Mouse (Mus musculus) CH12.LX (cell line): ENCODE measurements around the gene Cacna1c. TPM values are rescaled to one million over a fixed set of nuclear protein-coding genes. Genes with fewer than 3 reads are reported as not detected.

ENCODE experiments used
- DNase-seq: peaks from one replicate; pipeline ENCODE4 v3.0.0-alpha.2; 2013; ENCODE audit errors: extremely low read depth
- H3K27ac ChIP-seq: 2 replicates; pipeline ENCODE4 v1.5.1; 2012; ENCODE audit warnings: low read depth, mild to moderate bottlenecking, control low read depth, moderate library complexity; ENCODE audit not compliant: insufficient read depth
- H3K27me3 ChIP-seq: replicated peaks from 2 replicates; pipeline ENCODE3; 2012; ENCODE audit warnings: inconsistent platforms
- H3K36me3 ChIP-seq, 2 experiments: replicated peaks in 1 of 2; 2 replicates each; pipeline versions ENCODE3 to v1.6.1; 2012; ENCODE audit warnings: inconsistent platforms in 1 of 2, low read length in 1 of 2, mild to moderate bottlenecking in 1 of 2, mixed read lengths in 1 of 2, moderate library complexity in 1 of 2; ENCODE audit not compliant: control insufficient read depth in 1 of 2, insufficient read depth in 1 of 2
- H3K4me1 ChIP-seq, 2 experiments: 2 replicates each; pipeline ENCODE4 v1.6.1; 2012; ENCODE audit warnings: inconsistent platforms in 1 of 2, moderate library complexity in 1 of 2; ENCODE audit not compliant: insufficient read depth in 2 of 2, control insufficient read depth in 1 of 2
- H3K4me2 ChIP-seq: 2 replicates; pipeline ENCODE4 v1.6.1; 2012; ENCODE audit warnings: low read depth, mild to moderate bottlenecking, control low read depth; ENCODE audit not compliant: poor library complexity, insufficient read depth, severe bottlenecking
- H3K4me3 ChIP-seq, 3 experiments: fragments of 150-350 bp in 1 of 3; sonication (generic) in 1 of 3; replicated peaks in 1 of 3; 2 replicates each; pipeline versions ENCODE3 to v1.5.1; 2011 to 2012; ENCODE audit warnings: low read depth in 2 of 3, low read length in 2 of 3, mild to moderate bottlenecking in 2 of 3, moderate library complexity in 2 of 3, control low read depth in 1 of 3, improper control_type of control experiment in 1 of 3, inconsistent platforms in 1 of 3, mixed read lengths in 1 of 3; ENCODE audit not compliant: poor library complexity in 1 of 3
- H3K79me2 ChIP-seq: replicated peaks from 2 replicates; pipeline ENCODE4 v1.6.1; 2012; ENCODE audit warnings: mild to moderate bottlenecking, moderate library complexity; ENCODE audit not compliant: control insufficient read depth, poor library complexity, insufficient read depth, severe bottlenecking; ENCODE audit errors: extremely low read depth
- H3K9ac ChIP-seq: 2 replicates; pipeline ENCODE4 v1.6.1; 2012; ENCODE audit warnings: low read depth, mild to moderate bottlenecking, control low read depth, moderate library complexity; ENCODE audit not compliant: insufficient read depth
- H3K9me3 ChIP-seq: replicated peaks from 2 replicates; pipeline ENCODE3; 2012; ENCODE audit warnings: low read length, inconsistent platforms, mixed read lengths
- BHLHE40 ChIP-seq: IDR thresholded peaks from 2 replicates; pipeline ENCODE4 v1.6.1; 2011; ENCODE audit warnings: mild to moderate bottlenecking, low read depth, low read length, improper control_type of control experiment
- CHD2 ChIP-seq: IDR thresholded peaks from 2 replicates; pipeline ENCODE4 v1.6.1; 2011; ENCODE audit warnings: low read length, improper control_type of control experiment
- E2F4 ChIP-seq: IDR thresholded peaks from 2 replicates; pipeline ENCODE4 v1.6.1; 2011; ENCODE audit warnings: low read depth, low read length, improper control_type of control experiment; ENCODE audit not compliant: insufficient replicate concordance
- EP300 ChIP-seq: IDR thresholded peaks from 2 replicates; pipeline ENCODE4 v1.6.1; 2011; ENCODE audit warnings: low read length, improper control_type of control experiment
- HCFC1 ChIP-seq: IDR thresholded peaks from 2 replicates; pipeline ENCODE4 v1.6.1; 2012; ENCODE audit warnings: low read depth, mild to moderate bottlenecking, inconsistent platforms, low read length, improper control_type of control experiment
- IRF4 ChIP-seq: IDR thresholded peaks from 2 replicates; pipeline ENCODE4 v1.6.1; 2014; ENCODE audit warnings: low read depth, mild to moderate bottlenecking, inconsistent platforms, low read length, improper control_type of control experiment
- JUN ChIP-seq: IDR thresholded peaks from 2 replicates; pipeline ENCODE4 v1.6.1; 2011; ENCODE audit warnings: low read depth, mild to moderate bottlenecking, low read length, improper control_type of control experiment, moderate library complexity; ENCODE audit not compliant: insufficient read depth
- KAT2A ChIP-seq: IDR thresholded peaks from 2 replicates; pipeline ENCODE4 v1.6.1; 2012; ENCODE audit warnings: low read length, improper control_type of control experiment, inconsistent platforms; ENCODE audit not compliant: insufficient replicate concordance
- MEF2A ChIP-seq: IDR thresholded peaks from 2 replicates; pipeline ENCODE4 v1.6.1; 2014; ENCODE audit warnings: low read depth, mild to moderate bottlenecking, inconsistent platforms, low read length, improper control_type of control experiment, borderline replicate concordance
- NELFE ChIP-seq: IDR thresholded peaks from 2 replicates; pipeline ENCODE4 v1.6.1; 2011; ENCODE audit warnings: low read depth, low read length, improper control_type of control experiment
- PAX5 ChIP-seq: IDR thresholded peaks from 2 replicates; pipeline ENCODE4 v1.6.1; 2012; ENCODE audit warnings: low read length, inconsistent platforms, mixed read lengths
- RAD21 ChIP-seq: IDR thresholded peaks from 2 replicates; pipeline ENCODE4 v1.6.1; 2011; ENCODE audit warnings: low read depth, mild to moderate bottlenecking, low read length, improper control_type of control experiment, moderate library complexity
- SMC3 ChIP-seq: IDR thresholded peaks from 2 replicates; pipeline ENCODE4 v1.6.1; 2011; ENCODE audit warnings: low read depth, low read length, improper control_type of control experiment
- USF2 ChIP-seq: conservative IDR thresholded peaks from 2 replicates; pipeline ENCODE4 v1.6.1; 2011; ENCODE audit warnings: low read depth, low read length, improper control_type of control experiment
- ZMIZ1 ChIP-seq: IDR thresholded peaks from 2 replicates; pipeline ENCODE4 v1.6.1; 2012; ENCODE audit warnings: low read depth, mild to moderate bottlenecking, inconsistent platforms, low read length, improper control_type of control experiment
- dilution Hi-C: fragments of 300-500 bp; cut with MboI; formaldehyde crosslinking; loops from 2 replicates; pipeline ENCODE4 v1.14.3; 2020; ENCODE audit warnings: low sequenced_read_pairs; ENCODE audit not compliant: extremely low pct_unique_long_range_greater_than_20kb, extremely low pct_ligation_motif_present
- in situ Hi-C: fragments of 300-500 bp; cut with MboI; formaldehyde crosslinking; loops from 3 replicates; pipeline ENCODE4 v1.14.3; 2019; ENCODE audit warnings: low sequenced_read_pairs, low pct_ligation_motif_present, low pct_unique_long_range_greater_than_20kb, mixed read lengths
- polyA plus RNA-seq: library from polyadenylated mRNA; unstranded; fragments of >175 nt; gene quantifications from 2 replicates; pipeline ENCODE4 v1.2.1, GENCODE M21; 2012; ENCODE audit warnings: low read depth; ENCODE audit not compliant: insufficient read length
- total RNA-seq, 2 experiments: library from RNA; depleted of rRNA; stranded (reverse); fragments of 300-350 nt in 1 of 2; fragments of >200 nt in 1 of 2; gene quantifications; 2 replicates each; pipeline ENCODE4 v1.2.3; 2012 to 2014

The Cacna1c gene
- total and polyA plus RNA-seq, 3 experiments, result 0.04 TPM; not detected in 2

DNA sequence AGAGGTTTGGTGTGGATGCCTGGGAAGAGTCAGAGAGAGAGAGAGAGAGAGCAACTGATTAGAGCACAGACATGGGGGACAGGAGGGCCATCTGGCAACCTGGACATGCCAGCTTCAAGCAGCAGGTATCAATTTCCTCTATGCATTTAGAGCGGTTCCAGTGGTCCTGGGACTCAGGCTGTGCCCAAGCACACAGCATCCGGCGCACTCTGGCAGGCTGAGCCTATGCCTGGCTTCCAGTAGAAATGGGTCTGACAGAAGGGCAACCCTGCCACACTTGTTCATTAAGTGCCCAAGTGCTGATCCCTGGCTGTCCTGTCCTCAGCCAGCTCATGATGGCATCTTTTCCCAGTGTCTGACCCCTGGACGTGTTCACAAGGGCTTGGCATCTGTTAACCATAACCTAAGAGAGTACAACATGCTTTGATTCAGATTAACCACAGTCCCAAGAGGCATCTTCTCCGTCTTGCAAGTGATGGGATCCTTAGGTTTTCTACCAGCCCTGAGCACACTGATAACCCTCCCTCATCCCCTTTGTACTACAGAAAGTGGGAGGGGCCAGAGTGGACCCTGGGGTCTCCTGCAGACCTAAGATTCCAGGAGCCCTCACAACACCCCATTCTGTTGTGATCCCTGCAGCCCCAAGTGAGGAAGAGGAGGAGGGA is 43.3 kb upstream of the Cacna1c start:
- DNase-seq, result no peak
- in situ Hi-C loops, result no loop called here
- no peak for TF ChIP-seq NELFE
- no peak for TF ChIP-seq EP300
- no peak for TF ChIP-seq ZMIZ1
- Histone ChIP-seq H3K9ac (no peak overlapping the region), H3K27me3 (peaks cover 80% of the 10 kb centered on the region), H3K9me3 (no peaks in the 10 kb centered on the region), H3K4me1 (no peaks in the 10 kb centered on the region), H3K79me2 (no peaks in the 10 kb centered on the region), H3K4me3 (no peak overlapping the region), H3K27ac (no peak overlapping the region), H3K4me2 (no peak overlapping the region), H3K36me3 (no peaks in the 10 kb centered on the region)
- dilution Hi-C loops, result no loop called here

- H3K36me3 ChIP-seq, result no peaks in the 10 kb centered on the region
- H3K9ac ChIP-seq, result no peak overlapping the region
- no peak overlapping the region for H3K4me3 ChIP-seq
- H3K4me1 ChIP-seq, result no peaks in the 10 kb centered on the region
- H3K9me3 ChIP-seq, result no peaks in the 10 kb centered on the region
- dilution Hi-C loops, result no loop called here
- H3K79me2 ChIP-seq, result no peaks in the 10 kb centered on the region
- TF ChIP-seq E2F4 (no peak), NELFE (no peak), JUN (no peak), PAX5 (no peak), MEF2A (no peak)
- TF ChIP-seq, all 38 proteins: peak for 0
- Histone ChIP-seq H3K27ac (no peak overlapping the region), H3K27me3 (peaks cover 76% of the 10 kb centered on the region), H3K4me2 (no peak overlapping the region)
- in situ Hi-C loops, result no loop called here
- no peak for DNase-seq
These were observed 41.3 kb upstream of the Cacna1c start for GRCm38 (mm10) chr6:119237427-119237989.

DNA sequence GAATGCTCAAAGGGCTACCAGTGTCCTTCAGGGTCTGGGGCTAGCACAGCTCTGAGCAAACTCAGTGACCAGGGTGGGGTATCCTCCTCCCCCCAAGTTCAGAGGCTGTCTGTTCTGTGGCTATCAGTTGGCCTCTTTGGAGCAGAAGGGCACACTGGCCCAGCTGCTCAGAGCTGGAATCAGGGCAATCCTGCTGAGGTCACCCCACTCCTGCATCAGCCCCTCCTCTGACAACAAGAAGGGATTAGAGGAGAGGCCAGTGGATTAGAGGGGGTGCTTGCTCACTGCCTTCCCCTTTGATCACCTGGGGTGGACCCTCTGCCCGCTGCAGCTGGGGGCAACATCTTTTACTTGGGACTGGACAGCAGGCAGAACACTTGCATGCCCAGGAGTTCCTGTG is 40.0 kb upstream of the Cacna1c start, which contains the start of gene Cacna2d4:
Gene Cacna2d4, plus strand, starts transcription at position 286 of the 400 bp plus-strand sequence.
- H3K36me3 ChIP-seq, result no peaks in the 10 kb centered on the region
- dilution Hi-C loops (no loop called here), in situ Hi-C loops (no loop called here)
- no peak within 1 kb of the TSS for H3K4me2 ChIP-seq
- H3K4me3 ChIP-seq, result no peak within 1 kb of the TSS
- no peaks in the 10 kb centered on the region for H3K4me1 ChIP-seq
- no peaks in the 10 kb centered on the region for H3K9me3 ChIP-seq
- no peak for DNase-seq
- TF ChIP-seq SMC3, result no peak
- TF ChIP-seq RAD21, result no peak
- no peak for TF ChIP-seq USF2
- no peak for TF ChIP-seq KAT2A
- TF ChIP-seq BHLHE40, result no peak
- TF ChIP-seq HCFC1, result no peak
- TF ChIP-seq JUN, result no peak
- TF ChIP-seq MEF2A, result no peak
- TF ChIP-seq IRF4, result no peak
- no peak for TF ChIP-seq CHD2
- H3K27me3 ChIP-seq, result peaks cover 75% of the 10 kb centered on the region
- H3K79me2 ChIP-seq, result no peaks in the 10 kb centered on the region
- H3K9ac ChIP-seq, result no peak within 1 kb of the TSS
- H3K27ac ChIP-seq, result no peak within 1 kb of the TSS
